Mouse (Mus musculus) midbrain, embryonic 14.5 days (tissue): Measurements from ENCODE around the gene Emc10. TPM values are rescaled to one million over a fixed set of nuclear protein-coding genes. Genes with fewer than 3 reads are reported as not detected.

Source experiments
- ATAC-seq: fragments of 200-750 bp; cut with Nextera tagmentation; 2 replicates; pipeline ENCODE4 v1.8.0; 2017; ENCODE audit warnings: moderate number of reproducible peaks, moderate library complexity; ENCODE audit not compliant: low FRiP score, low TSS enrichment
- DNase-seq: peaks from one replicate; pipeline ENCODE4 v3.0.0-alpha.2; 2015
- H3K27ac ChIP-seq: fragments of 300-500 bp; sonication (generic); replicated peaks from 2 replicates; pipeline ENCODE4 v1.5.1; 2014; ENCODE audit warnings: mild to moderate bottlenecking, low read depth, low read length, moderate library complexity
- H3K27me3 ChIP-seq: fragments of 300-500 bp; sonication (generic); 2 replicates; pipeline ENCODE4 v1.6.1; 2014; ENCODE audit warnings: low read length, control low read depth, mixed read lengths; ENCODE audit not compliant: control insufficient read depth, insufficient read depth
- H3K36me3 ChIP-seq: fragments of 300-500 bp; sonication (generic); 2 replicates; pipeline ENCODE4 v1.6.1; 2014; ENCODE audit warnings: low read length, control low read depth; ENCODE audit not compliant: control insufficient read depth, insufficient read depth
- H3K4me1 ChIP-seq: fragments of 300-500 bp; sonication (generic); 2 replicates; pipeline ENCODE4 v1.6.1; 2014; ENCODE audit warnings: mild to moderate bottlenecking, antibody characterized with exemption, low read length, control low read depth; ENCODE audit not compliant: control insufficient read depth, insufficient read depth
- H3K4me2 ChIP-seq: fragments of 300-500 bp; sonication (generic); 2 replicates; pipeline ENCODE4 v1.6.1; 2014; ENCODE audit warnings: mild to moderate bottlenecking, low read length, moderate library complexity
- H3K4me3 ChIP-seq: fragments of 300-500 bp; sonication (generic); replicated peaks from 2 replicates; pipeline ENCODE4 v1.5.1; 2014; ENCODE audit warnings: low read depth, low read length
- H3K9ac ChIP-seq: fragments of 300-500 bp; sonication (generic); replicated peaks from 2 replicates; pipeline ENCODE4 v1.6.1; 2014; ENCODE audit warnings: mild to moderate bottlenecking, low read length, moderate library complexity
- H3K9me3 ChIP-seq: fragments of 300-500 bp; sonication (generic); 2 replicates; pipeline ENCODE4 v1.6.1; 2016; ENCODE audit warnings: low read length, control low read depth, mixed read lengths; ENCODE audit not compliant: control insufficient read depth
- whole genome bisulfite sequencing: fragments of 180-500 bp; shearing (Covaris S2); extraction: QIAGEN DNeasy Blood & Tissue Kit; methylation state at CpG from one replicate; pipeline ENCODE4 v1.1.7; 2014; 5-methylcytosine and 5-hydroxymethylcytosine counted together
- polyA plus RNA-seq: library from polyadenylated mRNA; unstranded; fragments of >200 nt; fragmentation: Nextera tagmentation; extraction: Ambion mirVana; gene quantifications from 2 replicates; pipeline ENCODE4 v1.2.1, GENCODE M21; 2014

The Emc10 gene
- polyA plus RNA-seq, 1 experiment from 2014 or later: 152 TPM

- Histone ChIP-seq H3K4me2 (no peak overlapping the region), H3K36me3 (no peaks in the 10 kb centered on the region), H3K4me1 (0 out of 2 replicates have a peak, but pooled peaks cover 4% of the 10 kb centered on the region), H3K9ac (no peak overlapping the region), H3K9me3 (no peaks in the 10 kb centered on the region), H3K27ac (no peak overlapping the region), H3K4me3 (no peak overlapping the region), H3K27me3 (peaks cover 22% of the 10 kb centered on the region; the same call in 1 of the 2 replicates)
- no peak for ATAC-seq
- 68% methylated on average over 9 of the region's 9 CpGs for whole genome bisulfite sequencing
- DNase-seq: no peak
Measured at GRCm38 (mm10) chr7:44519240-44519913, 23.0 kb upstream of the Emc10 start.

- Histone ChIP-seq H3K4me1 (no peaks in the 10 kb centered on the region), H3K9me3 (no peaks in the 10 kb centered on the region), H3K27ac (no peak overlapping the region), H3K36me3 (no peaks in the 10 kb centered on the region), H3K4me3 (no peak overlapping the region), H3K27me3 (no peaks in the 10 kb centered on the region), H3K9ac (no peak overlapping the region), H3K4me2 (no peak overlapping the region)
- ATAC-seq (no peak), DNase-seq (no peak)
Measured at GRCm38 (mm10) chr7:44507491-44507890, 11.2 kb upstream of the Emc10 start.

GRCm38 (mm10) chr7:44501563-44502115 is 5.3 kb upstream of the Emc10 start:
- WGBS: 40% methylated on average over 5 of the region's 5 CpGs
- DNase-seq (peak; percentile 85), ATAC-seq (0 out of 2 replicates have a peak, but pooled peaks have one; percentile 57)
- H3K9me3 ChIP-seq: no peaks in the 10 kb centered on the region
- H3K9ac ChIP-seq: no peak overlapping the region
- no peaks in the 10 kb centered on the region for H3K27me3 ChIP-seq
- peaks cover 10% of the 10 kb centered on the region for H3K4me1 ChIP-seq
- no peak overlapping the region for H3K4me3 ChIP-seq
- no peak overlapping the region for H3K27ac ChIP-seq
- H3K4me2 ChIP-seq: no peak overlapping the region
- H3K36me3 ChIP-seq: no peaks in the 10 kb centered on the region; the same call in 1 of the 2 replicates

GRCm38 (mm10) chr7:44500046-44500445 is 3.7 kb upstream of the Emc10 start:
- Histone ChIP-seq H3K4me2 (no peak overlapping the region), H3K36me3 (no peaks in the 10 kb centered on the region; the same call in 1 of the 2 replicates), H3K27me3 (no peaks in the 10 kb centered on the region), H3K9ac (no peak overlapping the region), H3K4me3 (no peak overlapping the region), H3K4me1 (peaks cover 18% of the 10 kb centered on the region), H3K9me3 (no peaks in the 10 kb centered on the region), H3K27ac (no peak overlapping the region)
- ATAC-seq (no peak), DNase-seq (no peak)
- 65% methylated on average over 19 of the region's 20 CpGs for WGBS

GRCm38 (mm10) chr7:44498922-44499321 is 2.6 kb upstream of the Emc10 start:
- ATAC-seq (no peak), DNase-seq (no peak)
- WGBS: 82% methylated on average over 1 of the region's 1 CpGs
- H3K4me1 ChIP-seq: peaks cover 21% of the 10 kb centered on the region
- no peak overlapping the region for H3K4me2 ChIP-seq
- H3K9ac ChIP-seq: no peak overlapping the region
- H3K4me3 ChIP-seq: no peak overlapping the region
- H3K27me3 ChIP-seq: no peaks in the 10 kb centered on the region
- H3K36me3 ChIP-seq: no peaks in the 10 kb centered on the region; the same call in 1 of the 2 replicates
- H3K27ac ChIP-seq: no peak overlapping the region
- no peaks in the 10 kb centered on the region for H3K9me3 ChIP-seq

GRCm38 (mm10) chr7:44497361-44498055 is 1.2 kb upstream of the Emc10 start:
- Histone ChIP-seq H3K36me3 (peaks cover 6% of the 10 kb centered on the region), H3K4me1 (peaks cover 21% of the 10 kb centered on the region), H3K4me2 (peak overlapping the region; percentile 87), H3K27me3 (no peaks in the 10 kb centered on the region), H3K4me3 (peak overlapping the region; percentile 72), H3K27ac (peak overlapping the region; percentile 97), H3K9ac (peak overlapping the region; percentile 93), H3K9me3 (no peaks in the 10 kb centered on the region)
- no peak for DNase-seq
- no peak for ATAC-seq
- WGBS: 84% methylated on average over 10 of the region's 10 CpGs

GRCm38 (mm10) chr7:44496771-44497109 is 411 bp upstream of the Emc10 start:
- WGBS: under 1% methylated on average over 26 of the region's 26 CpGs
- H3K9ac ChIP-seq: peak overlapping the region; percentile 93

GRCm38 (mm10) chr7:44495086-44495485 is 1.2 kb downstream of the Emc10 start:
- DNase-seq (no peak), ATAC-seq (no peak)
- Histone ChIP-seq H3K27ac (no peak overlapping the region; the same call in 1 of the 2 replicates), H3K4me1 (peaks cover 21% of the 10 kb centered on the region), H3K4me2 (peak overlapping the region; percentile 87), H3K27me3 (no peaks in the 10 kb centered on the region), H3K9me3 (no peaks in the 10 kb centered on the region), H3K9ac (peak overlapping the region; percentile 93), H3K36me3 (peaks cover 30% of the 10 kb centered on the region), H3K4me3 (peak overlapping the region; percentile 72)
- 89% methylated on average over 7 of the region's 7 CpGs for WGBS

More at GRCm38 (mm10) chr7:44496771-44497109, 411 bp upstream of the Emc10 start:
- DNase-seq (no peak), ATAC-seq (no peak)
- H3K4me1 ChIP-seq: peaks cover 21% of the 10 kb centered on the region
- peaks cover 14% of the 10 kb centered on the region for H3K36me3 ChIP-seq
- H3K4me3 ChIP-seq: peak overlapping the region; percentile 72
- H3K27ac ChIP-seq: peak overlapping the region; percentile 97
- peak overlapping the region; percentile 87 for H3K4me2 ChIP-seq
- H3K9me3 ChIP-seq: no peaks in the 10 kb centered on the region
- no peaks in the 10 kb centered on the region for H3K27me3 ChIP-seq
